Mouse (Mus musculus) erythroblast, embryonic 14.5 days (primary cell): Measurements from ENCODE around the gene Ago1. TPM values are rescaled to one million over a fixed set of nuclear protein-coding genes. Genes with fewer than 3 reads are reported as not detected.

Experiments used
- H3K27me3 ChIP-seq: 2 replicates; pipeline ENCODE4 v1.6.1; 2012; ENCODE audit warnings: inconsistent platforms; ENCODE audit not compliant: control insufficient read depth
- H3K36me3 ChIP-seq: 2 replicates; pipeline ENCODE4 v1.6.1; 2012; ENCODE audit warnings: mild to moderate bottlenecking, inconsistent platforms; ENCODE audit not compliant: control insufficient read depth
- H3K4me1 ChIP-seq: 2 replicates; pipeline ENCODE4 v1.6.1; 2012; ENCODE audit warnings: inconsistent platforms; ENCODE audit not compliant: control insufficient read depth
- H3K4me3 ChIP-seq: replicated peaks from 2 replicates; pipeline ENCODE3; 2012; ENCODE audit warnings: moderate library complexity, mild to moderate bottlenecking, inconsistent platforms
- H3K9me3 ChIP-seq: 2 replicates; pipeline ENCODE4 v1.6.1; 2012; ENCODE audit warnings: low read length, inconsistent platforms, mixed read lengths; ENCODE audit not compliant: control insufficient read depth
- GATA1 ChIP-seq: IDR thresholded peaks from 2 replicates; pipeline ENCODE4 v1.6.1; 2012; ENCODE audit warnings: low read length, inconsistent platforms, mixed read lengths
- TAL1 ChIP-seq: IDR thresholded peaks from 3 replicates; pipeline ENCODE4 v1.6.1; 2012; ENCODE audit warnings: low read length, inconsistent platforms, mixed read lengths
- polyA plus RNA-seq: library from polyadenylated mRNA; stranded (reverse); fragments of >175 nt; gene quantifications from 2 replicates; pipeline ENCODE4 v1.2.3, GENCODE M21; 2012

Ago1 gene
- polyA plus RNA-seq, 1 experiment = 0.09 TPM

DNA sequence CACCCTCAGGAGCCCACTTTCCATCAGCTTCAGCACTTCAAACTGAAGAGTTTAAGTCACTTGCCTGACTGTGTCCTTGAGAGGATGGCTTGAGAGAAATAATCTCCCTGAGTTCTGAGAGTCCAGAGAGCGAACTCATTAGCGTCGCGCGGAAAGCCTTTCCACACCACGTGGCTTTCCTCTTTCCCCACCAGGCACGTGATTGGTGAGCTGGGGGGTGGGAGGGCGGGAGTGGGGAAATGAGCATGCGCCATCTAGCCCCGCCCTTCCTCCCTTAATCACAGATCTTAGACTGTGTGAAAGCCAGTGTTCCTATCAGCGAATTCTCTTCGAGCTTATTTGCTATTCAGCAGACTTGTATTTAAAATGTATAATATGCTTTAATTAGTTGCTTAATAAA, 14.6 kb upstream of the Ago1 start:
- H3K9me3 ChIP-seq = no peaks in the 10 kb centered on the region
- no peaks in the 10 kb centered on the region for H3K27me3 ChIP-seq
- no peak for TF ChIP-seq TAL1
- no peak for TF ChIP-seq GATA1
- H3K36me3 ChIP-seq = no peaks in the 10 kb centered on the region
- no peaks in the 10 kb centered on the region for H3K4me1 ChIP-seq
- H3K4me3 ChIP-seq = no peak overlapping the region

DNA sequence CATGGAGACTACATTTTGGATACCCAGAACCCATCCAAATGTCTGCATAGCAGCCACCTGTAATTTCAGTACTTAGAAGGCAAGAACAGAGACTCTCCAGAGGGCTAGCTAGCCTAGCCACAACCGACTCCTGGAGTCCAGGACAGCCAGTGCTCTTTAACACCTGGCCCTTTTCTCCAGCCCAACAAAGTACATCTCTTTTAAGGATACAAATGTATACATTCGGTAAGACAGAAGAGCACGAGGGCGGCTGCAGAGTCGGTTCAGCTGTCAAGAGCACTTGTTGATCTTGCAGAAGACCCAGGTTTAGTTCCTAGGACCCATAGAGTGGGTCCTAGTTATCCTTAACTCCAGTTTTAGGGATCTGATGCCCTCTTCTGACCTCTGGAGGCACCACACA, 13.1 kb upstream of the Ago1 start:
- no peaks in the 10 kb centered on the region for H3K36me3 ChIP-seq
- TF ChIP-seq GATA1 (no peak), TAL1 (no peak)
- no peaks in the 10 kb centered on the region for H3K4me1 ChIP-seq
- H3K27me3 ChIP-seq = no peaks in the 10 kb centered on the region
- H3K9me3 ChIP-seq = no peaks in the 10 kb centered on the region
- H3K4me3 ChIP-seq = no peak overlapping the region

DNA sequence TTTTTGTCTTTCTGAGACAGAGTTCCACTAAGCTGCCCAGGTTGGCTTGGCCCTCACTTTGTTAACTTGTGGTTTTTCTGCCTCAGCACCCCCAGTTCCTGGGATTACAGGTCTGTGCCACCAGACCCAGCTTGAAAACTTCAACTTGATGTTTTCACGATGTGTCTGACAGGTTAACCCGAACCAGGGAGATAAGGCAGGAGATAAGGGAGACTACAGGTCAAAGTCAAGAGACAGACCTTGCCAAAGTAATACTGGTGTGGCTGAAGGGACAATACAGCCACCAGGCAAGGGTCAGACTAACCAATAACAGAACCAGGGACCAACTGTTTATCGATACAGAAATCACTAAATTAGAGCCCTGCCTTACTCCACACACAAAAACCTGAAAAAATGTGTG, 11.9 kb upstream of the Ago1 start:
- Histone ChIP-seq H3K27me3 (no peaks in the 10 kb centered on the region), H3K4me3 (no peak overlapping the region), H3K9me3 (no peaks in the 10 kb centered on the region), H3K4me1 (no peaks in the 10 kb centered on the region), H3K36me3 (no peaks in the 10 kb centered on the region)
- TF ChIP-seq TAL1 = no peak
- TF ChIP-seq GATA1 = no peak

DNA sequence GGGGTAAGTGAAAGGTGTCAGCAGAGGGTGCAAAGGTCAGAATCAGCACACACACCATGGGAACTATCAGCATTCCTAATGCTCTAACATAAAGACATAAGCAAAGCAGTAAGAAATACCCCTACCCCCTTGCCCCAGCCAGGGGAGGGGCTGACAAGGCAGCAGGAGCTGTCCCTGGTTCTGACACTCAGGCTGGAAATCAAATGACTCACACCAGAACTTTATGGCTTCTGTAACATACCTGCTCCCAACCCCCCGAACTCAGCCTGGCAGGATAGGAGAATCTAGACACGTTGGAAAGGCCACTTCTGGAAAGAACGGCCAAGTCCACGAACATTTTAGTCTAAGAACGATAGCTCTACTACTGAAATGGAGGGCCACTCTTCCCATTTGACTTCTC, 4.6 kb upstream of the Ago1 start:
- Histone ChIP-seq H3K4me1 (peaks cover 11% of the 10 kb centered on the region), H3K27me3 (no peaks in the 10 kb centered on the region), H3K9me3 (no peaks in the 10 kb centered on the region), H3K4me3 (no peak overlapping the region), H3K36me3 (no peaks in the 10 kb centered on the region)
- TF ChIP-seq GATA1 (no peak), TAL1 (no peak)

DNA sequence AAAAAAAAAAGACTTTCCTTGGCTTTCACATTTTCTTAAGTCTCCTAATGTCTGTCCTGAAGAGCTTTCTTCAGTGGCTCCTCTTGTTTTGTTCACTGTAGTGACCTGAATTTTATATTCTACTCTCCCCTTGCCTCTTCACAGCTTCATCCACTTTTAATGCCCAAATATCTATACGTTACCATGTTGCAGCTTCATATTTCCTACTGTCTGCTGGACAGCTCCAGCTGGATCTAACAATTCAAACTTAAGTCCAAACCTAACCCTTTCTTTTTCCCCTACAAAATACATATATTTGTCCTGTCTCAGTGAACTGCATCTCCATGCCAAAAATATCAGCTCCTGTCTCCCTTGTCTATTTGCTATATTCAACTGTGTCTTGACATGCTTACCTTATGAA, 951 bp upstream of the Ago1 start:
- Histone ChIP-seq H3K9me3 (no peaks in the 10 kb centered on the region), H3K4me1 (peaks cover 37% of the 10 kb centered on the region), H3K36me3 (no peaks in the 10 kb centered on the region), H3K4me3 (no peak overlapping the region), H3K27me3 (no peaks in the 10 kb centered on the region)
- TF ChIP-seq GATA1 = no peak
- TF ChIP-seq TAL1 = no peak

DNA sequence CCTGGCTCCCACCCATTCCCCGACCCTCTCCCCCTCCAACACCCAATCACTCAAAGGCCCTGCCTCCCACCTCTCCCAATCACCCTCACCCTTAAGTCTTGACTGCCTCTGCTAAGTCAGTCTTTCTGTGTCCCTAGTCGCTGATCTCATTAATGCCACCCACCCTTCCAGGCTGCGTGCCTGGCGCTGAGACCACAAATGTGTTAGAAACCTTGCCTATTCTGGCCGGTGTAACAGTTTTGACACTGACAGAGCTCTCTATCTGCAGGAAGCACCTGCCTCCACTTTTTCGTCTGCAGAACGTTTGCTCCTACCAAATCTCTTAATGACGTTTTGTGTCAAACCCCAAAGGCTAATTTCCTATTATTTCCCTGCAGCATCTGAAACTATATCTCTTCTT, 542 bp upstream of the Ago1 start:
- TF ChIP-seq TAL1 = no peak
- TF ChIP-seq GATA1 = no peak
- no peaks in the 10 kb centered on the region for H3K9me3 ChIP-seq
- H3K4me3 ChIP-seq = peak overlapping the region; percentile 89
- no peaks in the 10 kb centered on the region for H3K27me3 ChIP-seq
- no peaks in the 10 kb centered on the region for H3K36me3 ChIP-seq
- H3K4me1 ChIP-seq = peaks cover 37% of the 10 kb centered on the region

DNA sequence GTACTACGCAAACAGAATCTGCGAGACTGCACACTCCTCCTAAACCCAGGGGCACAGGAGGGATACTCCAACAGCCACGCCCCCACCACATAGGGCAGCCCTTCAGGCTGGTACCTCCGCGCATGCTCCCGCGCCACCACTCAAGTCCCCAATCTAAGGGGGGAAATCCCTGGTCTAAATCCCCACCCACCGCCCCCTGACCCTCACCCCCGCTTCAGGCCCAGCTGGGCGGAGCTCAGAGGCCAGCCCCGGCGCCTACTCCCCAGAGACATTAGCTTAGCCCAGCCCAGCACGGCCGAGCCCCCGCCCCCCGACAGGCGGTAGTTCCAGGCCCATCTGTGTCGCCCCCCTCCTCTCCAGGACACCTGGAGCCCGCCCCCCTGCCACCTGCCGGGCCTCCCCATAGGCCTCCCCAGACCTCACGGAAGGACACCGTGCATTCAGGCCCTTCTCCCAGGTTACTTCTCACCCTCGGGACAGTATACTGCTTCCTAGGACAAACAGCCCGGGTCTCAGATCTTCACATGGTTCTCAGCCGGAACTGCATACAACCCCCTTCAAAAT, 580 bp downstream of the Ago1 start:
- TF ChIP-seq TAL1 = no peak
- no peak for TF ChIP-seq GATA1
- H3K4me3 ChIP-seq = peak overlapping the region; percentile 89
- peaks cover 37% of the 10 kb centered on the region for H3K4me1 ChIP-seq
- no peaks in the 10 kb centered on the region for H3K9me3 ChIP-seq
- H3K27me3 ChIP-seq = no peaks in the 10 kb centered on the region
- H3K36me3 ChIP-seq = no peaks in the 10 kb centered on the region

DNA sequence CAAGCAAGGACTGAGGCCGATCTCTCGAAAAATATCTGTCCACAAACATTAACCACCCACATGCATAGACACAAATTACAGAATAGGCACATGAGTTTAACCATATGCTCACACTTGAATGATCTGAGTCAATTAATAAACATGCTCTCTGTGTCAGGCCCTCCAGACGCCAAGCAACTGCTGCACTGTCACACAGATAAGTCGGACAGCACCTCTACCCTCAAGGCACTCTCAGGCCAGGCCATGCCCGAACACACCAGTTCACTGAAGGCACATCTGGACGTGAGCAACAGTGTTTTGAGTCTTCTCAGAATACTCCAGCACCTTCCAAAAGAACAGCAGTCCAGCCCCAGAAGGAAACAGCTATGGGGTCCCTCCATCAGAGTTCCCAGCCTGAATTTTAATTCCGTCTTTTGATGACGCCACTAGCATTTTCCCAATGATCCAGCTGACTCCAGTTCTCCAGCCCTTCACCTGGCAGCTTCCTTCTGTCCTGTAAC, 2.1 kb downstream of the Ago1 start:
- no peaks in the 10 kb centered on the region; the same call in 1 of the 2 replicates for H3K36me3 ChIP-seq
- H3K27me3 ChIP-seq = no peaks in the 10 kb centered on the region
- no peaks in the 10 kb centered on the region for H3K9me3 ChIP-seq
- TF ChIP-seq GATA1 (no peak), TAL1 (no peak)
- no peak overlapping the region for H3K4me3 ChIP-seq
- peaks cover 37% of the 10 kb centered on the region for H3K4me1 ChIP-seq

DNA sequence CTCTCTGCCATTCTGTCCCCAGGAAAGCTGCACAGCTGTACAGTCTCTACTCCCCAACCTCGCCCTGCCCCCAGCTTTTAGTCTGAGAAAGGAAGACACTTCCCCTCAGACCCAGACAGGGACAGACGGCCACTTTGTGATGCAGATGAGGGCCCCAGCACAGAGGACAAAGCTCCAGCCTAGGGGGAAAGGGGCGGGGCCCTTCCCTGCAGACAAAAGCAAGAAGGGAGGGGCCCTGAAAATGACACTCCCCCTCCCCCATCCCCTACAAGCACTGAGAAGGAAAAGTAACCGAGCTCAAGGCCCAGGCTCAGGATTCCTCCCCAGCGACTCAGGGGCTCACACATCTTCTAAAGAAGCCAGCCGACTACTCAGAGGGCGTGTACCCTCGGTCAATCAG, 2.5 kb downstream of the Ago1 start:
- H3K4me1 ChIP-seq = peaks cover 37% of the 10 kb centered on the region
- H3K27me3 ChIP-seq = no peaks in the 10 kb centered on the region
- no peaks in the 10 kb centered on the region for H3K9me3 ChIP-seq
- H3K4me3 ChIP-seq = no peak overlapping the region
- peaks cover under 1% of the 10 kb centered on the region for H3K36me3 ChIP-seq
- TF ChIP-seq TAL1 (no peak), GATA1 (no peak)

DNA sequence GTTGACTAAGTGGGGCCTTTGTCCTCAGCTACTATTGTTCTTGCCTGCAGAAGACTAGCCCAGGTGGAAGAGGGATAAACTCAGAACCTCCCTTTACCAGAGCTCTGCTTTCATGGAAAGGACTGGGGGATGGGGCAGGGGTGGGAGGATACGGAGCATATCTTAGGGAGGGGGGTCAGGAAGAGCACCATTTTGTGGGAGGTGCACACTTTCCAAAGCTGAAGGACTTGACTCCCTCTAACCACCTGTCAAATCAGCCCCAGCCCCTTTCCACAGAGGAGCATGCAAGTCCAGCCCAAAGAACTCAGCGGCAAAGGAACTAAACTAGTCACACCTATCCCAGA, 3.5 kb downstream of the Ago1 start:
- no peaks in the 10 kb centered on the region for H3K9me3 ChIP-seq
- TF ChIP-seq GATA1 (no peak), TAL1 (no peak)
- peaks cover 10% of the 10 kb centered on the region for H3K36me3 ChIP-seq
- peaks cover 37% of the 10 kb centered on the region for H3K4me1 ChIP-seq
- no peaks in the 10 kb centered on the region for H3K27me3 ChIP-seq
- no peak overlapping the region for H3K4me3 ChIP-seq
